Mouse (Mus musculus): ENCODE data around the gene Fam186b. TPM values are rescaled to one million over a fixed set of nuclear protein-coding genes. Genes with fewer than 3 reads are reported as not detected.
A peak's percentile ranks its signal among the peaks of the same experiment; 100 is the strongest.

Fam186b gene
- total RNA-seq (2012; rRNA removed) (not detected in 2 replicates), polyA plus RNA-seq (2012; ENCODE audit: insufficient read depth in 1 of 2, insufficient read length in 2 of 2, low read depth in 1 of 2, low replicate concordance in 2 of 2, missing spikeins in 1 of 2) (under 1 TPM in 1 of 2 experiments, not detected in 1; 0.11 TPM)

- peak within 1 kb of the TSS; percentile 50 for H3K27ac ChIP-seq (ENCODE audit: control insufficient read depth, low read depth, low read length)
- no peak for DNase-seq (ENCODE audit: low read depth, low spot score)
- TF ChIP-seq ELF1 (IDR thresholded peaks at IDR 0.05; ENCODE audit: low read depth, low read length) (no peak), HCFC1 (IDR thresholded peaks at IDR 0.05; ENCODE audit: low read depth, low read length) (no peak), RAD21 (IDR thresholded peaks at IDR 0.05; ENCODE audit: low read depth, low read length) (no peak), TCF12 (IDR thresholded peaks at IDR 0.05; ENCODE audit: low read depth, low read length) (no peak), USF1 (IDR thresholded peaks at IDR 0.05; ENCODE audit: low read depth, low read length) (no peak), UBTF (IDR thresholded peaks at IDR 0.05; ENCODE audit: borderline replicate concordance, insufficient read depth, low read depth, low read length) (no peak), MYB (IDR thresholded peaks at IDR 0.05; ENCODE audit: low read depth, low read length) (no peak), CHD1 (IDR thresholded peaks at IDR 0.05; ENCODE audit: low read depth, low read length) (no peak), ZKSCAN1 (IDR thresholded peaks at IDR 0.05; ENCODE audit: low read depth, low read length) (no peak), ETS1 (IDR thresholded peaks at IDR 0.05; ENCODE audit: low read depth, low read length) (no peak), JUND (IDR thresholded peaks at IDR 0.05; ENCODE audit: low read depth, low read length) (no peak), MAX (IDR thresholded peaks at IDR 0.05; ENCODE audit: low read length) (no peak), ZMIZ1 (IDR thresholded peaks at IDR 0.05; ENCODE audit: low read depth, low read length) (no peak), GATA1 (IDR thresholded peaks at IDR 0.05; ENCODE audit: low read depth, low read length) (no peak), NELFE (IDR thresholded peaks at IDR 0.05; ENCODE audit: low read depth, low read length) (no peak), RCOR1 (IDR thresholded peaks at IDR 0.05; ENCODE audit: low read depth, low read length) (no peak), TAL1 (IDR thresholded peaks at IDR 0.05; ENCODE audit: low read length) (no peak)
- H3K79me2 ChIP-seq (ENCODE audit: control insufficient read depth, insufficient read depth, low read length, poor library complexity), result peaks cover 1% of the 10 kb centered on the region
- peaks cover 2 to 8% of the 10 kb centered on the region in 2 experiments; a peak in 1 of 4 replicates for H3K4me1 ChIP-seq (ENCODE audit: control insufficient read depth in 1 of 2, insufficient read depth in 2 of 2, low read length in 2 of 2)
- H3K27me3 ChIP-seq (ENCODE audit: control insufficient read depth in 1 of 2, insufficient read depth in 2 of 2, low read length in 2 of 2), result peaks cover 4 to 5% of the 10 kb centered on the region in 2 experiments
- H3K36me3 ChIP-seq (ENCODE audit: control insufficient read depth in 1 of 2, insufficient read depth in 2 of 2, low read length in 2 of 2), result peaks cover 0 to 5% of the 10 kb centered on the region in 2 experiments; a peak in 1 of 4 replicates
- H3K9me3 ChIP-seq (replicated peaks; ENCODE audit: insufficient read depth, low read length), result no peaks in the 10 kb centered on the region
- peak within 1 kb of the TSS; percentile 73 to 84 for H3K4me3 ChIP-seq (ENCODE audit: control insufficient read depth in 1 of 2, insufficient read depth in 1 of 2, low read depth in 2 of 2, low read length in 2 of 2)
- peak within 1 kb of the TSS; percentile 88 for H3K9ac ChIP-seq (ENCODE audit: control insufficient read depth, low read depth, low read length, poor library complexity, severe bottlenecking)
Measured at GRCm38 (mm10) chr15:99295484-99295981, at the start of gene Fam186b. Fam186b (minus strand) TSS chr15:99295888.

DNA sequence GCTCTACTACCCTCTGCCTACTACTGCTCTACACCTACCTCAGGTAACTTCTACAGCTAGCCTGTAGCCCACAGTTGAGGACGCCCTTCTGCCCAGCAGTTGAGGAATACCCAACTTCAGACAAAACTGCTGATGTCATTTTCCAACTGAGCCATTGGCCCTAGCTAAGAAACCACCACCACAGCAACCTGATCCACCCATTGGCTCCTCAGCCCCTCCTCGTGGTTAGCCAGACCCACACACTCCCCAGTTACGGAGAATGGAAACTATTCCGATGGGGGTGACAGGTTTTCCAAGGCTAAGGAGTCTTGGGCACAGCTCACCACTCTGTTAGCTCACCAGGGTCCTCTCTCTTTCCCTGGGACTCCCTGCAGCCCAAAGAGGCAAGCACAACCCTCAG is 49.3 kb upstream of the Fam186b start:
- H3K36me3 ChIP-seq (ENCODE audit: control insufficient read depth in 1 of 2, insufficient read depth in 2 of 2, low read length in 2 of 2), result no peaks in the 10 kb centered on the region; a peak in 1 of 4 replicates
- no peak for DNase-seq (ENCODE audit: low read depth, low spot score)
- H3K4me3 ChIP-seq (ENCODE audit: control insufficient read depth in 1 of 2, insufficient read depth in 1 of 2, low read depth in 2 of 2, low read length in 2 of 2), result no peak overlapping the region
- H3K79me2 ChIP-seq (ENCODE audit: control insufficient read depth, insufficient read depth, low read length, poor library complexity), result no peaks in the 10 kb centered on the region
- H3K27ac ChIP-seq (ENCODE audit: control insufficient read depth, low read depth, low read length), result no peak overlapping the region
- H3K27me3 ChIP-seq (ENCODE audit: control insufficient read depth in 1 of 2, insufficient read depth in 2 of 2, low read length in 2 of 2), result peaks cover 25 to 29% of the 10 kb centered on the region in 2 experiments
- no peak overlapping the region for H3K9ac ChIP-seq (ENCODE audit: control insufficient read depth, low read depth, low read length, poor library complexity, severe bottlenecking)
- H3K4me1 ChIP-seq (ENCODE audit: control insufficient read depth in 1 of 2, insufficient read depth in 2 of 2, low read length in 2 of 2), result peaks cover 4 to 11% of the 10 kb centered on the region in 2 experiments; a peak in 3 of 4 replicates
- TF ChIP-seq ZMIZ1 (IDR thresholded peaks at IDR 0.05; ENCODE audit: low read depth, low read length) (no peak), TAL1 (IDR thresholded peaks at IDR 0.05; ENCODE audit: low read length) (no peak), E2F4 (IDR thresholded peaks at IDR 0.05; ENCODE audit: borderline replicate concordance, low read depth, low read length) (no peak), JUND (IDR thresholded peaks at IDR 0.05; ENCODE audit: low read depth, low read length) (no peak), ZNF384 (IDR thresholded peaks at IDR 0.05; ENCODE audit: low read depth, low read length) (no peak), NRF1 (IDR thresholded peaks at IDR 0.05; ENCODE audit: insufficient read depth, low read depth, low read length, poor library complexity, severe bottlenecking) (no peak), GATA1 (IDR thresholded peaks at IDR 0.05; ENCODE audit: low read depth, low read length) (no peak)
- no peaks in the 10 kb centered on the region for H3K9me3 ChIP-seq (replicated peaks; ENCODE audit: insufficient read depth, low read length)
